Mouse (Mus musculus): Measurements from ENCODE around the gene Coasy. TPM values are rescaled to one million over a fixed set of nuclear protein-coding genes. Genes with fewer than 3 reads are reported as not detected.

Gene Coasy
- 28.0 TPM in 2 replicates for polyA plus RNA-seq (2015; fragmentation: Nextera tagmentation; extraction: Ambion mirVana)

DNA sequence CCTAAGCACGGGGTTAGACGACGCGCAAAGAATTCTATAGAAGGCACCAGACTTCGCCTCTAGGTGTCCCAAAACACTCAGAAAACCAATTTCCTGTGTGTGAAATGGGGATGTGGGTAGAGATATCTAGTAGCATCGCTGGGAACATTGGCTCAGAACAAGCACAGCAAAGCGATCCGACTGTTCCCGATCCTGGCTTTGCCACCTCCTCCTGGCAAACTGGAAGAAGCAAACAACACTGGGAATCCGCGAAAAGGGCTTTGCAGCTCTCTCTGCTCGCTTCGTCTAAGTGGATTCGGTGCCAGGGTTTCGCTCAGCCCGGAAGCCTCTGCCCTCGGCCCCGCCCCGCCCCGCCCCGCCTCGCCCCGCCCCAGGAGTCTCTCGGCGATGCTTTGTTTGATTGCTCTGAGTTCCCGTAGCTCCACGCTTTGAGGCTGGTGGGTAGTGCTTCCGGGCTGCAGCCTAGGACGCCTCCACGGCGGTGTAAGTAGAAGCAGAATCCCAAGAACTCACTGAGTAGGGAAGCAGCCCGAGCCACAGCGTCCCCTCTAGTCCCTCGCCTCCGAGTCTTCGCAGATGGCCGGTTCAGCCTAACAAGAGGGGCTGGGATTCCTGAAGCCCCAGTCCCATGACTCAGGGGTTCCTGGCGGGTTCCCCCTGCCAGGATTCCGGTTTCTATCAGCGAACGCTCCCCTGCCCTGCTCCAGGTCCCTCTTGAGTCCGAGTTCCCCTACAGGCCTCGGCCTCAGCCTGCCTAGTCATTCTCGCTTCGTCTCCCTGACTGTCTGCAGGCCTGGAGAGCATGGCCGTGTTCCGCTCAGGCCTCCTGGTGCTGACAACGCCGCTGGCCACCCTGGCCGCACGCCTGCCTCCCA lies at the start of gene Coasy:
Gene Coasy, plus strand, starts transcription at position 358 of the 875 bp plus-strand sequence.
- H3K27me3 ChIP-seq (replicated peaks; ENCODE audit: control insufficient read depth, insufficient read depth, low read length) = peaks cover 26% of the 10 kb centered on the region
- peak; percentile 73 for TF ChIP-seq CTCF (IDR thresholded peaks at IDR 0.05; ENCODE audit: low read depth)
- peak within 1 kb of the TSS; percentile 85 for H3K9ac ChIP-seq (ENCODE audit: low read depth, low read length)
- H3K4me3 ChIP-seq (ENCODE audit: low read depth, low read length) = peak within 1 kb of the TSS; percentile 65
- H3K9me3 ChIP-seq (ENCODE audit: control insufficient read depth) = no peaks in the 10 kb centered on the region
- peak within 1 kb of the TSS; percentile 88 for H3K27ac ChIP-seq (ENCODE audit: low read depth, low read length)
- H3K36me3 ChIP-seq (ENCODE audit: control insufficient read depth, insufficient read depth) = peaks cover 8% of the 10 kb centered on the region; the same call in 1 of the 2 replicates
- peak; percentile 84 for ATAC-seq
- H3K4me1 ChIP-seq (replicated peaks; ENCODE audit: control insufficient read depth, insufficient read depth, low read length) = peaks cover 10% of the 10 kb centered on the region
- under 1% methylated on average over 48 of the region's 51 CpGs for WGBS
- H3K4me2 ChIP-seq (replicated peaks; ENCODE audit: low read depth) = peak within 1 kb of the TSS; percentile 92

- no peaks in the 10 kb centered on the region for H3K9me3 ChIP-seq (ENCODE audit: control insufficient read depth)
- no peak overlapping the region for H3K4me3 ChIP-seq (ENCODE audit: low read depth, low read length)
- H3K4me1 ChIP-seq (replicated peaks; ENCODE audit: control insufficient read depth, insufficient read depth, low read length) = 0 out of 2 replicates have a peak, but pooled peaks cover 7% of the 10 kb centered on the region
- H3K27me3 ChIP-seq (replicated peaks; ENCODE audit: control insufficient read depth, insufficient read depth, low read length) = no peaks in the 10 kb centered on the region
- 96% methylated on average over 17 of the region's 17 CpGs for WGBS
- H3K4me2 ChIP-seq (replicated peaks; ENCODE audit: low read depth) = no peak overlapping the region
- H3K36me3 ChIP-seq (ENCODE audit: control insufficient read depth, insufficient read depth) = peaks cover 63% of the 10 kb centered on the region
- H3K27ac ChIP-seq (ENCODE audit: low read depth, low read length) = no peak overlapping the region
- TF ChIP-seq CTCF (IDR thresholded peaks at IDR 0.05; ENCODE audit: low read depth) = no peak
- H3K9ac ChIP-seq (ENCODE audit: low read depth, low read length) = no peak overlapping the region
- no peak for ATAC-seq
These were observed 48.4 kb upstream of the Coasy start for GRCm38 (mm10) chr11:101033856-101034500.

GRCm38 (mm10) chr11:101034614-101035327 lies 47.6 kb upstream of the Coasy start:
- Histone ChIP-seq H3K9me3 (ENCODE audit: control insufficient read depth) (no peaks in the 10 kb centered on the region), H3K27me3 (replicated peaks; ENCODE audit: control insufficient read depth, insufficient read depth, low read length) (no peaks in the 10 kb centered on the region), H3K4me3 (ENCODE audit: low read depth, low read length) (no peak overlapping the region), H3K36me3 (ENCODE audit: control insufficient read depth, insufficient read depth) (peaks cover 67% of the 10 kb centered on the region), H3K4me2 (replicated peaks; ENCODE audit: low read depth) (no peak overlapping the region), H3K9ac (ENCODE audit: low read depth, low read length) (no peak overlapping the region), H3K27ac (ENCODE audit: low read depth, low read length) (no peak overlapping the region), H3K4me1 (replicated peaks; ENCODE audit: control insufficient read depth, insufficient read depth, low read length) (0 out of 2 replicates have a peak, but pooled peaks cover 7% of the 10 kb centered on the region)
- ATAC-seq = no peak
- TF ChIP-seq CTCF (IDR thresholded peaks at IDR 0.05; ENCODE audit: low read depth) = no peak
- WGBS = 90% methylated on average over 8 of the region's 8 CpGs

GRCm38 (mm10) chr11:101035328-101035695 lies 47.1 kb upstream of the Coasy start:
- no peaks in the 10 kb centered on the region for H3K27me3 ChIP-seq (replicated peaks; ENCODE audit: control insufficient read depth, insufficient read depth, low read length)
- no peak for ATAC-seq
- 61% methylated on average over 4 of the region's 4 CpGs for WGBS
- H3K4me1 ChIP-seq (replicated peaks; ENCODE audit: control insufficient read depth, insufficient read depth, low read length) = 0 out of 2 replicates have a peak, but pooled peaks cover 4% of the 10 kb centered on the region
- H3K27ac ChIP-seq (ENCODE audit: low read depth, low read length) = no peak overlapping the region
- no peak overlapping the region for H3K4me3 ChIP-seq (ENCODE audit: low read depth, low read length)
- H3K9ac ChIP-seq (ENCODE audit: low read depth, low read length) = no peak overlapping the region
- no peaks in the 10 kb centered on the region for H3K9me3 ChIP-seq (ENCODE audit: control insufficient read depth)
- no peak for TF ChIP-seq CTCF (IDR thresholded peaks at IDR 0.05; ENCODE audit: low read depth)
- no peak overlapping the region for H3K4me2 ChIP-seq (replicated peaks; ENCODE audit: low read depth)
- peaks cover 72% of the 10 kb centered on the region for H3K36me3 ChIP-seq (ENCODE audit: control insufficient read depth, insufficient read depth)

- no peak overlapping the region for H3K4me3 ChIP-seq (ENCODE audit: low read depth, low read length)
- H3K4me2 ChIP-seq (replicated peaks; ENCODE audit: low read depth) = no peak overlapping the region
- H3K36me3 ChIP-seq (ENCODE audit: control insufficient read depth, insufficient read depth) = peaks cover 72% of the 10 kb centered on the region
- no peak overlapping the region for H3K9ac ChIP-seq (ENCODE audit: low read depth, low read length)
- H3K9me3 ChIP-seq (ENCODE audit: control insufficient read depth) = no peaks in the 10 kb centered on the region
- H3K27me3 ChIP-seq (replicated peaks; ENCODE audit: control insufficient read depth, insufficient read depth, low read length) = no peaks in the 10 kb centered on the region
- WGBS = 85% methylated on average over 10 of the region's 10 CpGs
- no peak overlapping the region for H3K27ac ChIP-seq (ENCODE audit: low read depth, low read length)
- H3K4me1 ChIP-seq (replicated peaks; ENCODE audit: control insufficient read depth, insufficient read depth, low read length) = no peaks in the 10 kb centered on the region
- no peak for ATAC-seq
- TF ChIP-seq CTCF (IDR thresholded peaks at IDR 0.05; ENCODE audit: low read depth) = no peak
These were observed 44.6 kb upstream of the Coasy start for GRCm38 (mm10) chr11:101037795-101038194.

DNA sequence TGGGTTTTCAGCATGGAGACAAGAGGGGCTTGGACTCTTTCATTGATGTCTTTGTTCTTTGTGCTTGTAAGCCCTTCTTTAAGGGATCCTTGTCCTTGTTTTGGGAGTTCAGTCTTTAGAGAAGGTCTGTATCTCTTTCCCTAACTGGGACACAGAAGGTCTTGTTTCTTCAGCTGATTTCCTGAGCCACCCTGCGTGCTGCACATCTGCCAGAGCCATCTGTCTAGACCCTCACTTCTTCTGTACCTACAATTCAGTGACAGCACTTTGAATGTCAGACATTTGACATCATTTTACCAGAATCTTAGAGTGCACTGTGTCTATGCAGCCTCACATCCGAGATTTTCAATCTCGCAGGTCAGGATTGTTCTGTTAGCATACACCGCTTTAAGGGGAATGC lies 36.5 kb upstream of the Coasy start:
- no peak for ATAC-seq
- Histone ChIP-seq H3K9ac (ENCODE audit: low read depth, low read length) (no peak overlapping the region), H3K27me3 (replicated peaks; ENCODE audit: control insufficient read depth, insufficient read depth, low read length) (no peaks in the 10 kb centered on the region), H3K27ac (ENCODE audit: low read depth, low read length) (no peak overlapping the region), H3K4me2 (replicated peaks; ENCODE audit: low read depth) (no peak overlapping the region), H3K36me3 (ENCODE audit: control insufficient read depth, insufficient read depth) (peaks cover 68% of the 10 kb centered on the region), H3K9me3 (ENCODE audit: control insufficient read depth) (no peaks in the 10 kb centered on the region), H3K4me3 (ENCODE audit: low read depth, low read length) (no peak overlapping the region), H3K4me1 (replicated peaks; ENCODE audit: control insufficient read depth, insufficient read depth, low read length) (no peaks in the 10 kb centered on the region)
- TF ChIP-seq CTCF (IDR thresholded peaks at IDR 0.05; ENCODE audit: low read depth) = no peak
- 92% methylated on average over 4 of the region's 4 CpGs for WGBS
